Mouse (Mus musculus) natural killer cell, adult 2 months (primary cell): ENCODE data around the gene Eno1.

Experiments used
- DNase-seq, 2 experiments: peaks; one replicate each; pipeline ENCODE4 v3.0.0; 2022; ENCODE audit warnings: low spot score in 2 of 2

Eno1 gene

DNA sequence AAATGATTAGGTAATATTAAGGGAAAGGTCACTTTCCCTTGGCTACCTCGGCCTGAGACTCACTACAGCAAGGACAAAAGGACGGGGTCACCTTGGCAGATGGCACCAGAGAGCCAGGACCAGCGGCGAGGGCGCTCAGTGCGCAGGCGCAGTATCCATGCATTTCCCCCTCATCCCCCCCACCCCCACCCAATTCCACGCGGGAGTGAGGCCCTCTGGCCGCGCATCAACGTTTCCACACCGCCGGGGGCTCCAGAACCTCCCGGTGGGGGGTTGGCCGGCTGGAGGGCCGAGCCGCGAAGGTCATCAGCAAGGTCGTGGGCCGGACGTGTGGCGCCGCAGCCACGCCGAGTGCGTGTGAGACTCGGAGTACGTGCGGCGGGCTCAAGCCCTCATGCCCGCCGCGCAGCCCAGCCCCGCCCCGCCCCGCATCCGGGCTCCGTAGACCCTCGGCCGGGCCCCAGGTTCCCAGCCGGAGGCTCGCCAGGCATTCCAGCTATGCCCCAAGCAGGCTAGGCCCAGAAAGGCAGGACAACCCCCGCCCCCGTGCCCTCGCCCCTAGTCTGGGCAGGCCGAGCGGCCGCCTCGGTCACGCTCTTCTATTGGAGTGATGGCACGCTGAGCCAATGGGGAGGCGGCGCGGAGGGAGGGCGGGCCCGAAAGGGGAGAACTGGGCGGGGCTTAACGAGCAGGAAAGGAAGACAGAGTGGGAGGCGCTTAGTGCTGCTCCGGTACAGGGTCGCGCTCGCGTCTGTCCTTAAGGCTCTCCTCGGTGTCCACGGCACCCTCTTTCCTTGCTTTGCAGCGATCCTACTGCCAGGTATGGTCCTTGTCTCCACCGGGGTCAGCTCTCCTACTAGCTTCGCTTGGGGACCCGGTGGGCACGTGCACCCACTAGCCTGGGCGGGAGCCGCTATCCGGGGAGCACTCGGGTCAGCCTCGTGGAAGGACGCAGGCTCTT, at the start of gene Eno1:
Gene Eno1 (plus strand): TSS at position 201 of the 961 bp plus-strand sequence.
- DNase-seq: peak; percentile 91 to 93

DNA sequence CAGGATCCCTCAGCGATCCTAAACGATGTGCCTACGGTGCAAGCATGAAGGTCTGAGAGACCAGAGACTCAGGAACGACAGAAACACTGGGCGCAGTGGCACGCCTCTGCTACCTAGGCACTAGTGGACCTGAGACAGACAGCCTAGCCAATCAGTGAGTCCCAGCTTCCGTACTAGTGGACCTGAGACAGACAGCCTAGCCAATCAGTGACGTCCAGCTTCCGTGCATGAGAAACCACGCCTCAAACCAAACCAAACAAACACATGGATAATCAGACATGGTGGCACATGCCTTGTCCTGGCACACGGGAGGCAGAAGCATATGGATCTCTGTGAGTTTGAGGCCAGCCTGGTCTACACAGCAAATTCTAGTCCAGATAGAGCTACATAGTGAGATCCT, 48.3 kb upstream of the Eno1 start:
- no peak for DNase-seq

DNA sequence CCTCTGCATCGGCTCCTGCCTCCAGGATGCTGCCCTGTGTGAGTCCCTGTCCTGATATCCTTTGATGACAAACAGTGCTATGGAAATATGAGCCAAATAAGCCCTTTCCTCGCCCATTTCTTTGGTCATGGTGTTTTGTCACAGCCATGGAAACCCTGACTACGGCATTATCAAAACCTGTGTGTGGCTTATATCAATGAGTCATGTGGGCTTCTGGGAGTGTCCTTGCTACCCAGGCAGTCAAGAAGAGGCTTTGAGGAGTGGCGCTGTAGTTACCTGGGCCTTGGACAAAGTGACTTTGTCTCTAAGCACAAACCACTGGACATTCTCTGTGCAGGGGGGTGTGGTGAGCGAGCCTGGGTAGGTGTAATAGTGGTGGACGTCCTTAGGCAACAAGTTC, 44.3 kb upstream of the Eno1 start:
- DNase-seq: no peak

DNA sequence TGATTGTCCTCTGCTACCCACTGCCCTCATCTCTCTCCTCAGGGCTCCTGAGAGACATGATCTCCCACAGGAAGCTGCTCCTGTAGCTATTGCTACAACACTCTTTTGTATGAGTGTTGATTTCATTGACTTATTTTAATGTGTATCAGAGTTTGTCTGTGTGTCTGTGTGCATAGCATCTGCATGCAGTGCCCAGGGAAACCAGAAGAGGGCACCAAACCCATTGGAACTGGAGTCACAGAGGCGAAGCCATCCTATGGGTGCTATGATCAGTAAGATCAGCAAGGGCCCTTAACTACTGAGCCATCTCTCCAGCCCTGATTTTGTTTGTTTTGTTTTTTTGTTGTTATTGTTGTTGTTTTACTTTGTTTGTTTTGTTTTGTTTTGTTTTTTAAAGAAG, 42.6 kb upstream of the Eno1 start:
- DNase-seq: peak; percentile 34 to 54

DNA sequence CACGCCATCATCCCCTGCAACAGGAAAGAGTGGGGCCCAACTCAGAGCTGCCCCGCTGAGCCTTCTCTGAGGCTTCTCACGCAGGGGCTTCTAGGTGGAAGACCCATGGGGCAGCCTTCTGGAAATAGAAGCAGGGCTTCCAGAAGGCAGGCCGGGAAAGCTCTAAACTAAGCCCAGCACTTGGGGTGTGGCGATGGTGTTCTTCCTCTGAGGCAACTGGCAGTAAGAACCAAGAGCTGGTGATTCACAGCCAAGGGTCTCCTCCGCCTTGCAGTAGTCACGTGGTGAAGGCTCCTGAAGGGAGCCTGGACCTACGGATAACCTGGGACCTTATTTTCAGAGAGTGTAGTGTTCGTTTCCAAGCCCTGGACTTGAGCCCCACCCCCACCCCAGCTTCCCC, 38.3 kb upstream of the Eno1 start:
- no peak for DNase-seq

DNA sequence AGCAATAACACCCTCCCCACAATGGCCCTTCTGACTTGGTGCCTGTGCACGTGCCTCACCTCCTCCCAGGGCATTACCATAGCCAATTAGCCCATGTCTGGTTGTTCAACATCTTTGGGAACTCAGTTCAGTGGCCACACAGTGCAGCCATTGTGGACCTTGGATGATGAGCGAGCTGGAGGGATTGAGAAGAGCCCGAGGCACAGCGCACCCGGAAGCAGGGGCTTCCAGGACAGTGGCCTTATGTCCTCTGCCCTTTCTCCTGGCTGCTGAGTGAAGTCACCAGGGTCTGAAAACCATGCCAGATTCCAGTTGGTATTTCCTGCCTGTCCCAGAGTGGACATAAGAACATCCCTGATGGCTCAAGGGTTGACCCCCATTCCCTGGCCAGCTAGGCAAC, 35.3 kb upstream of the Eno1 start, which contains the start of gene Car6:
Gene Car6 (minus strand): TSS at position 101 of the 400 bp plus-strand sequence.
- no peak for DNase-seq

DNA sequence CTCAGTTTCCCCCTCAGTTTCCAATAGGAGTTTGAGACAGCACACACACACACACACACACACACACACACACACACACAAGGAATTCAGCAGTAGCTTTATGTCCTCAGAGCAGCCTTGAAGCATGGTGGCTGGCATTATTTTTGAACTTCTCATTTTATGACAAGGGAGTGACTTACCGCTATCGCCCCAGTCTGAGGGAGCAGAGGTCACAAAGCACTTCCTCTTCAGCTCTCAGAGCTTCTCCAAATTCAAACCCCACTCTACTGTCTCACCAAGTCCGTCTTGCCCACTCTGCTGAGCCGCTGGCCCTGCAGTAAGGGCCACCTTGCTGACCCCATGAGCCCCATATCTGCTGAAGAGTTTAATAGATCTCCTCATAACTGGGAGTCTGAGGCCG, 33.8 kb upstream of the Eno1 start:
- peak in 1 of 2 experiments; percentile 10 for DNase-seq

DNA sequence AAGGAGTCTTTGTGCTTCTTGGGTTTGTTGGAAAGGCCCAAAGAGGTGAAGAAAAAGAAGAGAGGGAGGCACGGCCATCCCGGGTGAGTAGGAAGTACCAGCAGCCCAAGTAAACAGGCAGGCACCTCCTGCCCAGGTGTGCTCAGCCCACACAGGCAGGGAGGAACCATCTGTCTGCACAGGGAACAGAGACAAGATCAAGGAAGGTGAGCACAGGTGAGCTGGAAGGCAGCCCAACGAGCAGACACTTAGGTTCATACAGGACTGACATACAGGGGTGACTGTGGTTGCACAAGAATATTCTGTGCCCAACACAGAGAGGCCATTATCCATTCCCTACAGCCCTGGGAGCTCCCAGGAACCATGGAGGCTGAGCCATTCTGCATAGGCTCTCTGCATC, 31.6 kb upstream of the Eno1 start:
- no peak for DNase-seq

DNA sequence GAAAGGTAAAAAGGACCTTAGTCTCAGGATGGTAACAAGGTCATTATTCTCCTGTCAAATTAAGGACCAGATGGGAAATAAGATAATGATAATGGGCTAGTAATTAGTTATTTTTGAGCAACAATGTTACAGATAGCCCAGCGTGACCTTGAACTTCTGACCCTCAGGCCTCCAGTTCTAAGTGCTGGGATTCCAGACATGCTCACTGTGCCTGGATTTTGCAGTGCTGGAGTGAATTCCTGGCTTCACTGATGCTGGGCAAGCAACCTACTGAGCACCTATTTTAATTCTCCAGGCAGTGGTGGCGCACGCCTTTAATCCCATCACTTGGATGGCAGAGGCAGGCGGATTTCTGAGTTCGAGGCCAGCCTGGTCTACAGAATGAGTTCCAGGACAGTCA, 26.8 kb upstream of the Eno1 start:
- DNase-seq: no peak

DNA sequence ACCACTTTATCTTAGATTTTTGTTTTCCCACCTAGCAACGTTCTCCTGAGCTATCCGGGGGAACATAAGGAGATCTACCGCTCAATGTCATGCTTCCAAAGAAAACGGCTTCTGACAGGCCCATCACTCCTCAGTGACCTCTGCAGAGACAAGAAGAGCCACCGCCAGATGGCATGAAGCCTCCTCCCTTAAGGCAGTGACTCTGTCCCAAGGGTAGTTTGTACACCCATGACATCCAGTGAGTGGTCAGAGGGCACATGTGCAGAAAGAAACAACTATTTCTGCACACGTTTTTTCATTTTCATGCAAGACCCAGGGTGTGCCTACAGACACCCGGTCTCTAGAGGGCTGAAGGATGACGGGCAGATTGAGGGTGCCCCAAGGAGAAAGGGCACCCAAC, 26.2 kb upstream of the Eno1 start:
- DNase-seq: no peak

DNA sequence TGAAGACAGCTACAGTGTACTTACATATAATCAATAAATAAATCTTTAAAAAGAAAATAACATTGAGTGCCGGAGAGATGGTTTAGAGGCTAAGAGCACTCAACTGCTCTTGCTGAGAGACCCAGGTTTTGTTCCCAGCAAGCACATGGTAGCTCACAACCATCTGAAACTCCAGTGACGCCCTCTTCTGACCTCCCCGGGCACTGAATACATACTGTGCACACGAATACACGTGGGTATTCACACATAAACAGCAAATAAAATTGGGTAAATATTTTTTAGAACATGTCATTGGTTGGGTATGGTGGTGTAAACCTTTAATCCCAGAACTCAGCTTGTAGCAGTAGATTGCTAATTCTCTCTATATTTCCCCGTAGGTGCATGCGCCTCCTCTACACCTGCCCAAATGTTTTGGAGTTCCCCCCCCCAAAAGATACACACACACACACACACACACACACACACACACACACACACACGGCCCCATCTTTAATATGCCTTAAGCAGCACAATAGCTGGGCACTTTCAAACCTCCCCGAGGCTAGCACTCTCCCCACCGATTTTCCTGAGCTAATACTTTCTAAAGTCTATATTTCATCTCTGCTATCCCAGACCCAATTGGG, 24.5 kb upstream of the Eno1 start:
- DNase-seq: peak in 1 of 2 experiments; percentile 7

DNA sequence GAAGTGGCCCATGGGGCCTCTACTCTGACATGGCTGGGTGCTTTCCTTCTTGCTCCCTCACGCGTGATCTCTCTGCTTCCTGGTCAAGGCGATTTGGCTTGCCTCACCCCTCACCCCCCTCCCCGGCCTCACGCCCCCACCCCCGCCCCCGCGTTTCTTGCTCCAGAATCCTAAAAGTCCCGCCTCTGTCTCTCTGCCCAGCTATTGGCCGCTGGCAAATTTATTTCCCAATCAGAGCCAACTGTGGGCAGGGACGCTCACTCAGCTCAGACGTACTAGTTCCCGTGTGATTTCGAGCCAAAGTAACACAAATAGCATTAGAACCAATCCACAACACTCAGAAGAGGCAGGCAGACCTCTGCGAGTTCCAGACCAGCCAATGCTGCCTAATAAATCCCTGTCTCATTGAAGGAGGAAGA, 24.0 kb upstream of the Eno1 start:
- peak; percentile 26 to 54 for DNase-seq

DNA sequence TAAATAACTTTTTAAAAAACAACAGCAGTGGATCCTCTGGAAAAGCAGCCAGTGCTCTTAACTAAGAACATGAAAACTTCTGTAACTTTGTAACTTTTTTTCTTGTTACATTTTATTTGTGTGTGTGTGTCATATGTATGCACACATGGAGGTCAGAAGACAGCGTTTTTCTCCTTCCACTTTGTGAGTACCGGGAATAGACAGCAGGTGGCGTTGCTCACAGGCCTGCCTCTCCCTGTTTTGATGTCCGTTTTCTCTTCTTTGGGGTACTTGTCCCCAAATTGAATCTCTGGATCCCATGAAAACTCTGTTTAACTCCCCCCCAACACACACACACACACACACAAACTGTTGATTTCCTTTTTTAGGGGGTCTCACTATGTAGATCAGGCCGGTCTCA, 22.6 kb upstream of the Eno1 start:
- no peak for DNase-seq

DNA sequence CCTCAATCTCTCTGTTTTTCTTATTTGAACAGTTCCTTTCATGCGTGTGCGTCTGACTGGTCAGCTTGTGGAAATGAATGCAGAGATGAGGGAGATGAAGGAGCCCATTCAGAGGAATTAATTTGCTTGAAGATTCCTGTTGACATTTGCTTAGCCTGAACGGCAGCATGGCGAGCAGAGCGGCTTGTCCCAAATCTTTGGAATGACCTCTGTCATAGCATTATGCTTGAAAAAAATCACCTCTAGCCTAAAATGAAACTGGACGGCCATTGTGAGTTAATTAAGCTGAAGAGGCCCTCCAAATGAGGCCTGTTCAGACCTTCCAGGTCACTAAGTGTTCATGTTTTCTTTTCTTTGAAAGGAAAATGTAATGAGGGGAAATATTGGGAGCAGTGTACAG, 20.1 kb upstream of the Eno1 start:
- no peak for DNase-seq

DNA sequence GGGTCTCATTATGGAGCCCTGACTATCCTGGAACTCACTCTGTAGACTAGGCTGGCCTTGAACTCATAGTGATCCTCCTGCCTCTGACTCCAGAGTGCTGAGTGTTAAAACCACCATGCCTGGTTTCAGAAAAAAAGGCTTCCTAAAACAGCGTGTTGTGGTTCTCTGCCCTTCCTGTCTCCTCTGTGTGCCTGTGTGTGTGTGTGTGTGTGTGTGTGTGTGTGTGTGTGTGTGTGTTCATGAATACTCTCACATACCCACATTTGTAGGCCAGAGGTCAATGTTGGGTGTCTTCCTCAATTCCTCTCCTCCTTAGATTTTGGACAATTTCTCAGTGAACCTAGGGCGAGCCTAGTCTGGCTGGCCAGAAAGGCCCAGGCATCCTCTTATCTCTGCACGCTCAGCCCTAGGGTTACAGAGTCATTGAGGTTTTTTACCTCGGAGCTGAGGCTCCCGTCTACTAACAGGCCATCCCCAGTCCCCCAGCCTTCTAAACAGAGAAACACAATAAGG, 19.4 kb upstream of the Eno1 start:
- DNase-seq: no peak

DNA sequence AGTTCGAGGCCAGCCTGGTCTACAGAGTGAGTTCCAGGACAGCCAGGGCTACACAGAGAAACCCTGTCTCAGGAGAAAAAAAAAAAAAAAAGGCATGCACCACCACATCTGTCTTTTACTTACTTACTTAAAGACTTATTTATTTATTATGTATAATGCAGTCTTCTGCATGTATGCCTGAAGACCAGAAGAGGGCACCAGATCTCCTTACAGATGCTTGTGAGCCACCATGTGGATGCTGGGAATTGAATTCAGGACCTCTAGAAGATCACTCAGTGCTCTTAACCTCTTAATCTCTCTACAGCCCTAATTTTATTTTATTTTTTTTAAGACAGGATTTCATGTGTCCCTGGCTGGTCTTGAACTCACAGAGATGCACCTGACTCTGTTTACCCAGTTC, 18.6 kb upstream of the Eno1 start:
- DNase-seq: no peak

DNA sequence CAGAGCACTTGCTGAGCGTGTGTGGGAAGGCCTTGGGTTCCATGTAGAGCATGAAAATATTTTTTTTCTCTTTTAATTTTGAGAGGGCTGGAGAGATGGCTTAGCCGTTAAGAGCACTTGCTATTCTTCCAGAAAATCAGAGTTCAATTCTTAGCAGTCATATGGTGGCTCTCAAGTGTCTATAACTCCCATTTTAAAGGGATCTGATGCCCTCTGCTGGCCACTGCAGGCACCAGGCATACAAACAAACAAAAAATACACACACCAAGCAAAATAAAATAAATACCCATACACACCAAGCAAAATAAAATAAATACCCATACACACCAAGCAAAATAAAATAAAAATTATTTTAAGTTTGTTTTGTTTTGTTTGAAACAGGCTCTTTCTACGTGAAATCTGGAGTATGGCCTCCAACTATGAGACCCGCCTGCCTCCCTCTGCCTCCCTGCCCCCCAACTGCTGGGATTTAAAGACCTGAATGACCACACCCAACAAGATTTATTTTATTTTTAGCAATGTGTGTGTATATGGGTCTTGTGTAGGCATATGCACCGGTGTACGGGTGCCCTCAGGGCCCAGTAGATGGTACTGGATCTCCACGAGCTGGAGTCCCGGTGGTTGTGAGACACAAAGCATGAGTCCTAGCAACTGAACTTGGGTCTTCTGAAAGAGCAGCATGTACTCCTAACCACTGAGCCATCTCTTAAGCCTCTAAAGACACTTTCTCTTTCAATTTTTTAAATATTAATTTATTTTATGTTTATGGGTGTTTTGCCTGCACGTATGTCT, 16.8 kb upstream of the Eno1 start:
- DNase-seq: peak; percentile 13 to 55

DNA sequence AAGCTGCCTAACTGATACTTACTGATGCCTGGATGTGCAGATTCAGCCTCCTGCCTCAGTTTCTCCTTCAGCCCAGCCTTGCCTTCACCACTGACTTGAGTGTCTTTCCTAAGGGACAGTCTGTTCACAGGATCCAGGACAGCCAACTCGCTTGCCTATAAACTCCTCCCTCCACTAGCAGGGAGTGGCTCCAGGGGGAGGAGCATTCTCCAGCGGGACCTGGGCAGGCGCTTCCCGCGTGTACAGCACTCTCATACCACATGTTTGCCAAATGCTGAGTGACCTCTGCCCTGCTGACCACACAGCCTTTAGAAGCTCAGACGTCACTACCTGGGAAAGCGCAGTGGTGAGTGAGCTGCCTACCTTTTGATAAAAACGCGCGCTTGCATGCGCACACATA, 15.9 kb upstream of the Eno1 start:
- DNase-seq: no peak

DNA sequence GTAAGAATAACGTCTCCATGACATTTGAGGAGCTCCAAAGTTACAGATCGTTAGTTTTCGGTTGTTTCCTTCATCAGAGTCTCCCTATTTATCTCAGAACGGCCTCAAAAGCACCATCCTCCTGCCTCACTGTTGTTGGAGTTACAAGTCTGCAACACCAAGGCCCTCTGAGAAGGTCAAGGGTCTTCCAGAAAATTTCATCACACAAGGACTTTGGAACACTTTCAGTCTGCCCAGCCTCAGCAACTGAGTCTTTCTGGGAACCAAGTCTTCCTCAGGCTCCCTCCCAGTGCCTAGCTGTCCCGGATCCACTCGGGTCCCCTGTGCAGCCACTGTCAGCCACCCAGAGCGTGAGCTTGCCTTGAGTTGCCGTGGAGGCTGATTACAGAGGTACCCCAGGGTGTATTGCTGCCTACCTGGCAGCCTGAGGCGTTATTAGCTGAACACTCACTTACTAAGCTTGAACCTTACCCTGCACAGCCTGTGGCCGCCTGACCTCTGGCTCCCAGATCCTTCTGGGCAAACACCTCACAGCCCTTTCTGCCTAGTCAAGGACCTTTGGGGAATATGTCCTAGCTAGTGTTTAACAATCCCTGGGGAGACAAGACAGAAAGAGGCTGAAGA, 15.4 kb upstream of the Eno1 start:
- no peak for DNase-seq

DNA sequence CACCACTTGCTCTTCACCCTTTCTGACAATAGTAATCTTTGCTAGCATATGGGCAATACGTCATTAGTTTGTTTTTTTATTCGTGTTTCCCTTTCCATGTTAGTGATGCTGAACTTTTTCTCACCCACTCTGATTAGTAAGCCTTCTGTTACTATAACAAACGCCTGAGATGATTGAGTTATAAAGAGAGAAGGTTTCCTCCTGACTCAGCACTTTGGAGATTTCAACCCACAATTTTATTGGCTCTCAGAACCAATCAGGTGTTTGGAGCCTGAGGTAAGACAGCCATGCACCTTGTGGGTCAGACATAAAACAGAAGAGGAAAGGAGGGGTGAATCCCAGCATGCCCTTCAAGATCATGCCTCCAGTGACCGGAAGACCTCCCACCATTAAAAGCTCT, 12.7 kb upstream of the Eno1 start:
- no peak for DNase-seq

DNA sequence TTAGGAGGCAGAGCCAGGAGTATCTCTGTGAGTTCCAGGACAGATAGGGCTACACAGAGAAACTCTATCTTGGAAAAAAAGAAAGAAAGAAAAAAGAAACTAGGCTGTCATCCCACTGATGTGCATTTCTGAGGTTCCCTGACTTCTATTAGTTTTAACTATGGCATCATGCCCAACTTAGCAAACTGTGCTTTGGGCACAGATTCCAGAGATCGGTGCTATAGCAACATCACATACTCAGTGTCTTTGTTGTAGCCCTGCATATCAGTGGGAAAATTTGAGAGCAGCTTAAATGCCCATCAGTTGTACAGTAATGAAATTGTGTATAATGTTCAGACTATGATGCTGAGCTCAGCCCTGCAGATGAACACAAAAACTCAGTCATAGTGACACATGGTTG, 10.8 kb upstream of the Eno1 start:
- no peak for DNase-seq
